Mouse (Mus musculus) lung, adult 2 months (tissue): ENCODE results near the gene Ranbp1.
"Not testable (repeated sequence)": the region's sequence is repeated elsewhere in the genome, so short reads cannot be mapped to it uniquely, and the experiment has no call there.

Source experiments
- CTCF ChIP-seq: fragments of 200-500 bp; IDR thresholded peaks from 2 replicates; pipeline ENCODE4 v1.5.1; 2011; ENCODE audit warnings: mild to moderate bottlenecking, low read length, control low read depth; ENCODE audit not compliant: insufficient read depth
- POLR2A ChIP-seq: fragments of 200-500 bp; IDR thresholded peaks from 2 replicates; pipeline ENCODE4 v1.6.1; 2011; ENCODE audit warnings: low read depth, mild to moderate bottlenecking, control low read depth, low read length, borderline replicate concordance; ENCODE audit errors: extremely low read depth

DNA sequence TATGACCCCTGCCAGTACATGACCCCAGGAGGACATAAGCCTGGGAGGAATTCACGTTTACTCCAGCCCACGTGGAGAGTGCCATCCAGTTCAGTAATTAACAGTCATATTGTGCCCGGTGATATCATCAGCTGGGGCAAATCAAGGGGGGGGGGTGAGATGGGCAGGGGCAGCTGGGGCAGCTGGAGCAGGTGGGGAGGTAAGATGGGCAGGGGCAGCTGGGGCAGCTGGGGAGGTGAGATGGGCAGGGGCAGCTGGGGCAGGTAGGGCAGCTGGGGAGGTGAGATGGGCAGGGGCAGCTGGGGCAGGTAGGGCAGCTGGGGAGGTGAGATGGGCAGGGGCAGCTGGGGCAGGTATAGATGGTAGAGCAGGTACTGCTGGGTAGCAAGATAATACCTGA is 53.0 kb downstream of the Ranbp1 start:
- TF ChIP-seq POLR2A, CTCF: not testable (repeated sequence)
